In genomic region chr7:123573721-123574120, GRCm38 (mm10) we compare ENCODE assay signal across 14 mouse cellular contexts.
DNase-seq lines count a peak whose midpoint lies in the region; ATAC-seq and TF ChIP-seq lines count a peak whose summit lies in the region.
"Had no signal": no experiment of that assay in that cellular context is flagged by ENCODE, and none has a peak within 500 bp of the region (broad histone marks: within the 10 kb centered on the region; RNA-seq: fewer than 3 reads in every experiment).

No protein-coding gene starts in this region.

- ATAC-seq in forebrain, embryonic 14.5 days: no peak
- ATAC-seq in forebrain, postnatal 0 days: peak; percentile 79
- peak; percentile 68 for ATAC-seq in midbrain, embryonic 16.5 days
- ATAC-seq: intestine, embryonic 15.5 days had no signal

- H3K4me2 ChIP-seq in forebrain, embryonic 14.5 days (ENCODE audit: low read length): no peak overlapping the region
- 0 out of 2 replicates have a peak overlapping the region, but pooled peaks have one; percentile 5 for H3K4me2 ChIP-seq in forebrain, postnatal 0 days (ENCODE audit: low read depth)
- peak overlapping the region; percentile 14 for H3K4me2 ChIP-seq in midbrain, embryonic 16.5 days (ENCODE audit: low read length)
- H3K4me2 ChIP-seq: embryonic facial prominence, embryonic 12.5 days; intestine, embryonic 15.5 days; liver, embryonic 11.5 days; neural tube, embryonic 13.5 days had no signal

- no peak overlapping the region for H3K27ac ChIP-seq in forebrain, embryonic 14.5 days (ENCODE audit: low read depth, low read length)
- no peak overlapping the region for H3K27ac ChIP-seq in forebrain, embryonic 10.5 days
- H3K27ac ChIP-seq in forebrain, postnatal 0 days (ENCODE audit: low read depth, low read length): peak overlapping the region; percentile 48; the same call in 1 of the 2 replicates
- peak overlapping the region; percentile 73 for H3K27ac ChIP-seq in midbrain, embryonic 16.5 days (ENCODE audit: low read length)
- H3K27ac ChIP-seq: embryonic facial prominence, embryonic 12.5 days; intestine, embryonic 15.5 days; kidney, postnatal 0 days; neural tube, embryonic 13.5 days had no signal

- no peaks in the 10 kb centered on the region for H3K4me1 ChIP-seq in forebrain, embryonic 14.5 days (ENCODE audit: control insufficient read depth, insufficient read depth, low read length)
- H3K4me1 ChIP-seq in forebrain, embryonic 10.5 days: peaks cover 19% of the 10 kb centered on the region
- H3K4me1 ChIP-seq in forebrain, postnatal 0 days (ENCODE audit: insufficient read depth): peaks cover 6% of the 10 kb centered on the region
- peaks cover 14% of the 10 kb centered on the region for H3K4me1 ChIP-seq in midbrain, embryonic 16.5 days (ENCODE audit: control insufficient read depth, insufficient read depth, low read length)
- H3K4me1 ChIP-seq: intestine, embryonic 15.5 days had no signal

- no peak overlapping the region for H3K9ac ChIP-seq in forebrain, embryonic 14.5 days (ENCODE audit: low read length)
- no peak overlapping the region for H3K9ac ChIP-seq in forebrain, postnatal 0 days
- H3K9ac ChIP-seq in midbrain, embryonic 16.5 days (ENCODE audit: low read depth, low read length): no peak overlapping the region
- H3K9ac ChIP-seq: embryonic facial prominence, embryonic 12.5 days; intestine, embryonic 15.5 days; neural tube, embryonic 13.5 days had no signal

- no peak for TF ChIP-seq CTCF in forebrain, postnatal 0 days (IDR thresholded peaks at IDR 0.05; ENCODE audit: low read depth)

- H3K9me3 ChIP-seq in forebrain, embryonic 14.5 days (replicated peaks; ENCODE audit: control insufficient read depth, low read length): no peaks in the 10 kb centered on the region
- no peaks in the 10 kb centered on the region for H3K9me3 ChIP-seq in forebrain, embryonic 10.5 days
- H3K9me3 ChIP-seq in forebrain, postnatal 0 days (ENCODE audit: low read length): no peaks in the 10 kb centered on the region
- H3K9me3 ChIP-seq in midbrain, embryonic 16.5 days (replicated peaks; ENCODE audit: control insufficient read depth, low read length, poor library complexity, severe bottlenecking): no peaks in the 10 kb centered on the region
- H3K9me3 ChIP-seq: embryonic facial prominence, embryonic 12.5 days; intestine, embryonic 15.5 days; neural tube, embryonic 13.5 days had no signal

- no peak overlapping the region for H3K4me3 ChIP-seq in forebrain, embryonic 14.5 days (ENCODE audit: low read depth, low read length)
- H3K4me3 ChIP-seq in forebrain, embryonic 10.5 days: no peak overlapping the region
- H3K4me3 ChIP-seq in forebrain, postnatal 0 days (ENCODE audit: low read depth, low read length): no peak overlapping the region
- H3K4me3 ChIP-seq in midbrain, embryonic 16.5 days (ENCODE audit: low read depth, low read length): no peak overlapping the region
- H3K4me3 ChIP-seq: embryonic facial prominence, embryonic 12.5 days; intestine, embryonic 15.5 days; neural tube, embryonic 13.5 days had no signal

- H3K27me3 ChIP-seq in forebrain, embryonic 14.5 days (replicated peaks; ENCODE audit: control insufficient read depth, insufficient read depth, low read length): no peaks in the 10 kb centered on the region
- no peaks in the 10 kb centered on the region for H3K27me3 ChIP-seq in forebrain, embryonic 10.5 days (ENCODE audit: poor library complexity, severe bottlenecking)
- no peaks in the 10 kb centered on the region for H3K27me3 ChIP-seq in forebrain, postnatal 0 days (ENCODE audit: insufficient read depth, low read length)
- no peaks in the 10 kb centered on the region for H3K27me3 ChIP-seq in midbrain, embryonic 16.5 days (ENCODE audit: control insufficient read depth, insufficient read depth, low read depth, low read length)
- H3K27me3 ChIP-seq: embryonic facial prominence, embryonic 12.5 days; intestine, embryonic 15.5 days; neural tube, embryonic 13.5 days had no signal

- no peaks in the 10 kb centered on the region for H3K36me3 ChIP-seq in forebrain, embryonic 14.5 days (ENCODE audit: control insufficient read depth, insufficient read depth, low read length)
- no peaks in the 10 kb centered on the region for H3K36me3 ChIP-seq in forebrain, embryonic 10.5 days (replicated peaks)
- no peaks in the 10 kb centered on the region for H3K36me3 ChIP-seq in forebrain, postnatal 0 days (ENCODE audit: insufficient read depth)
- no peaks in the 10 kb centered on the region for H3K36me3 ChIP-seq in midbrain, embryonic 16.5 days (ENCODE audit: control insufficient read depth, insufficient read depth, low read length)
- H3K36me3 ChIP-seq: embryonic facial prominence, embryonic 12.5 days; intestine, embryonic 15.5 days; neural tube, embryonic 13.5 days had no signal

- WGBS in forebrain, embryonic 14.5 days: 28% methylated on average over 3 of the region's 3 CpGs
- WGBS in forebrain, embryonic 10.5 days: 61% methylated on average over 3 of the region's 3 CpGs
- WGBS in forebrain, postnatal 0 days: 26% methylated on average over 3 of the region's 3 CpGs
- 24% methylated on average over 3 of the region's 3 CpGs for WGBS in midbrain, embryonic 16.5 days

- peak; percentile 48 for DNase-seq in forebrain, embryonic 14.5 days (ENCODE audit: low spot score)
- DNase-seq in forebrain, embryonic 10.5 days (ENCODE audit: extremely low spot score, low spot score): no peak
- peak; percentile 8 for DNase-seq in left cerebral cortex, adult 11 months (ENCODE audit: low spot score)
- no peak for DNase-seq in left cerebral cortex, adult 18-20 months (ENCODE audit: low spot score in 2 of 2)
- DNase-seq in forebrain, postnatal 0 days: peak; percentile 79
- DNase-seq in gastrocnemius, postnatal 25 days: no peak
- DNase-seq in heart, adult 9 months (ENCODE audit: low spot score in 2 of 2): no peak
- DNase-seq: cerebellum, adult 9-10 months had no signal

Comparison
In these comparisons a context has a peak if more than half of its experiments do, and no peak if none do; other contexts are left out.
1. DNase-seq: peak in forebrain, embryonic 14.5 days (single experiment), left cerebral cortex, adult 11 months (single experiment) and forebrain, postnatal 0 days (single experiment); none in forebrain, embryonic 10.5 days (single experiment), left cerebral cortex, adult 18-20 months (0 of 2), gastrocnemius, postnatal 25 days (single experiment) and heart, adult 9 months (0 of 2).
2. H3K27ac ChIP-seq: peak in forebrain, postnatal 0 days (single experiment) and midbrain, embryonic 16.5 days (single experiment); none in forebrain, embryonic 14.5 days (single experiment) and forebrain, embryonic 10.5 days (single experiment).